Mouse (Mus musculus) cerebellum, adult 2 months (tissue): ENCODE results near the gene Fbxw7. TPM values are rescaled to one million over a fixed set of nuclear protein-coding genes. Genes with fewer than 3 reads are reported as not detected.

Experiments used
- DNase-seq, 2 experiments: peaks; one replicate each; pipeline ENCODE4 v3.0.0; 2021
- H3K27ac ChIP-seq: fragments of 200-500 bp; 2 replicates; pipeline ENCODE4 v1.5.1; 2012; ENCODE audit warnings: low read length, control low read depth, inconsistent platforms; ENCODE audit not compliant: insufficient read depth
- H3K27me3 ChIP-seq: fragments of 200-500 bp; 2 replicates; pipeline ENCODE4 v1.6.1; 2012; ENCODE audit warnings: inconsistent platforms, mild to moderate bottlenecking, low read length, moderate library complexity; ENCODE audit not compliant: control insufficient read depth, insufficient read depth
- H3K4me1 ChIP-seq: fragments of 200-500 bp; 2 replicates; pipeline ENCODE4 v1.6.1; 2011; ENCODE audit warnings: low read length; ENCODE audit not compliant: control insufficient read depth, insufficient read depth
- H3K4me3 ChIP-seq: fragments of 200-500 bp; replicated peaks from 2 replicates; pipeline ENCODE3; 2011; ENCODE audit warnings: mild to moderate bottlenecking, low read depth, low read length, control low read depth; ENCODE audit not compliant: insufficient read depth
- CTCF ChIP-seq: fragments of 200-500 bp; IDR thresholded peaks from 2 replicates; pipeline ENCODE4 v1.5.1; 2011; ENCODE audit warnings: low read depth, mild to moderate bottlenecking, control low read depth, low read length, moderate library complexity, borderline replicate concordance; ENCODE audit not compliant: insufficient read depth
- POLR2A ChIP-seq: fragments of 200-500 bp; IDR thresholded peaks from 2 replicates; pipeline ENCODE4 v1.6.1; 2011; ENCODE audit warnings: low read length, control low read depth, borderline replicate concordance; ENCODE audit not compliant: insufficient read depth
- WGBS: fragments of 180-500 bp; shearing (Covaris S2); methylation state at CpG from one replicate; pipeline ENCODE4 v1.1.7; 2018; 5-methylcytosine and 5-hydroxymethylcytosine counted together
- polyA plus RNA-seq: library from polyadenylated mRNA; depleted of rRNA; stranded (reverse); fragments of >200 nt; gene quantifications from 2 replicates; pipeline ENCODE4 v1.2.3, GENCODE M21; 2012

Gene Fbxw7
- polyA plus RNA-seq, 1 experiment: 76.2 TPM

GRCm38 (mm10) chr3:84965156-84965555 lies 150.1 kb downstream of the Fbxw7 start:
- H3K27me3 ChIP-seq: no peaks in the 10 kb centered on the region
- TF ChIP-seq POLR2A (no peak), CTCF (no peak)
- no peak overlapping the region for H3K4me3 ChIP-seq
- DNase-seq: no peak
- peaks cover 14% of the 10 kb centered on the region; the same call in 1 of the 2 replicates for H3K4me1 ChIP-seq
- whole genome bisulfite sequencing: 38% methylated on average over 5 of the region's 5 CpGs
- H3K27ac ChIP-seq: no peak overlapping the region

- no peak overlapping the region for H3K4me3 ChIP-seq
- no peak for TF ChIP-seq POLR2A
- no peak for TF ChIP-seq CTCF
- H3K27me3 ChIP-seq: no peaks in the 10 kb centered on the region
- peaks cover 11% of the 10 kb centered on the region; the same call in 1 of the 2 replicates for H3K4me1 ChIP-seq
- WGBS: 29% methylated on average over 4 of the region's 4 CpGs
- no peak overlapping the region for H3K27ac ChIP-seq
- no peak for DNase-seq
Measured at GRCm38 (mm10) chr3:84967364-84967763, 152.3 kb downstream of the Fbxw7 start.

GRCm38 (mm10) chr3:84971561-84971960 lies 156.5 kb downstream of the Fbxw7 start:
- H3K27ac ChIP-seq: no peak overlapping the region
- H3K27me3 ChIP-seq: no peaks in the 10 kb centered on the region
- TF ChIP-seq CTCF (no peak), POLR2A (no peak)
- WGBS: 60% methylated on average over 5 of the region's 5 CpGs
- DNase-seq: no peak
- no peak overlapping the region for H3K4me3 ChIP-seq
- peaks cover 4% of the 10 kb centered on the region; the same call in 1 of the 2 replicates for H3K4me1 ChIP-seq

GRCm38 (mm10) chr3:84972881-84973280 lies 157.8 kb downstream of the Fbxw7 start:
- no peak for DNase-seq

GRCm38 (mm10) chr3:84974193-84974592 lies 159.1 kb downstream of the Fbxw7 start:
- WGBS: 90% methylated on average over 9 of the region's 9 CpGs
- no peak for DNase-seq
- Histone ChIP-seq H3K4me3 (no peak overlapping the region), H3K27me3 (no peaks in the 10 kb centered on the region), H3K4me1 (peaks cover 4% of the 10 kb centered on the region; the same call in 1 of the 2 replicates), H3K27ac (no peak overlapping the region)
- TF ChIP-seq CTCF: no peak
- TF ChIP-seq POLR2A: no peak

More at GRCm38 (mm10) chr3:84972881-84973280, 157.8 kb downstream of the Fbxw7 start:
- Histone ChIP-seq H3K27me3 (no peaks in the 10 kb centered on the region), H3K27ac (no peak overlapping the region), H3K4me3 (no peak overlapping the region), H3K4me1 (peaks cover 4% of the 10 kb centered on the region; the same call in 1 of the 2 replicates)
- TF ChIP-seq CTCF (no peak), POLR2A (no peak)
- WGBS: 77% methylated on average over 2 of the region's 2 CpGs

GRCm38 (mm10) chr3:84978676-84979075 lies 163.6 kb downstream of the Fbxw7 start:
- 89% methylated on average over 11 of the region's 11 CpGs for WGBS
- no peak for DNase-seq
- TF ChIP-seq POLR2A: no peak
- no peak for TF ChIP-seq CTCF
- no peak overlapping the region for H3K27ac ChIP-seq
- no peak overlapping the region for H3K4me3 ChIP-seq
- H3K4me1 ChIP-seq: peaks cover 6% of the 10 kb centered on the region; the same call in 1 of the 2 replicates
- no peaks in the 10 kb centered on the region for H3K27me3 ChIP-seq

- 100% methylated on average over 2 of the region's 2 CpGs for WGBS
- TF ChIP-seq POLR2A (no peak), CTCF (no peak)
- Histone ChIP-seq H3K27me3 (no peaks in the 10 kb centered on the region), H3K4me3 (no peak overlapping the region), H3K27ac (no peak overlapping the region), H3K4me1 (peaks cover 6% of the 10 kb centered on the region; the same call in 1 of the 2 replicates)
- DNase-seq: no peak
Measured at GRCm38 (mm10) chr3:84980158-84980557, 165.1 kb downstream of the Fbxw7 start.

- Histone ChIP-seq H3K4me1 (peaks cover 6% of the 10 kb centered on the region; the same call in 1 of the 2 replicates), H3K27me3 (no peaks in the 10 kb centered on the region), H3K27ac (no peak overlapping the region), H3K4me3 (no peak overlapping the region)
- DNase-seq: peak in 1 of 2 experiments; percentile 29
- TF ChIP-seq CTCF (no peak), POLR2A (no peak)
- WGBS: 46% methylated on average over 4 of the region's 4 CpGs
Measured at GRCm38 (mm10) chr3:84982688-84983087, 167.6 kb downstream of the Fbxw7 start.

- TF ChIP-seq POLR2A: no peak
- no peak for TF ChIP-seq CTCF
- no peak overlapping the region for H3K4me3 ChIP-seq
- H3K27ac ChIP-seq: no peak overlapping the region
- DNase-seq: no peak
- peaks cover 5% of the 10 kb centered on the region; the same call in 1 of the 2 replicates for H3K4me1 ChIP-seq
- no peaks in the 10 kb centered on the region for H3K27me3 ChIP-seq
- 82% methylated on average over 8 of the region's 8 CpGs for WGBS
Measured at GRCm38 (mm10) chr3:84985121-84985625, 170.1 kb downstream of the Fbxw7 start.
